Mouse (Mus musculus) intestine, postnatal 0 days (tissue): ENCODE data around the gene 9930022D16Rik. TPM values are rescaled to one million over a fixed set of nuclear protein-coding genes. Genes with fewer than 3 reads are reported as not detected.

ENCODE experiments used
- ATAC-seq: fragments of 200-750 bp; cut with Nextera tagmentation; 2 replicates; pipeline ENCODE4 v1.8.0; 2017; ENCODE audit warnings: mild to moderate bottlenecking, moderate TSS enrichment, moderate library complexity
- H3K27ac ChIP-seq: fragments of 300-500 bp; sonication (generic); 2 replicates; pipeline ENCODE4 v1.5.1; 2014; ENCODE audit warnings: mild to moderate bottlenecking, low read depth, low read length, moderate library complexity
- H3K27me3 ChIP-seq: fragments of 300-500 bp; sonication (generic); replicated peaks from 2 replicates; pipeline ENCODE4 v1.6.1; 2014; ENCODE audit warnings: low read length, mixed read lengths; ENCODE audit not compliant: control insufficient read depth, insufficient read depth
- H3K36me3 ChIP-seq: fragments of 300-500 bp; sonication (generic); 2 replicates; pipeline ENCODE4 v1.6.1; 2014; ENCODE audit warnings: mild to moderate bottlenecking, moderate library complexity; ENCODE audit not compliant: control insufficient read depth, insufficient read depth
- H3K4me1 ChIP-seq: fragments of 300-500 bp; sonication (generic); replicated peaks from 2 replicates; pipeline ENCODE4 v1.6.1; 2014; ENCODE audit warnings: antibody characterized with exemption, low read length, mixed read lengths; ENCODE audit not compliant: control insufficient read depth, insufficient read depth
- H3K4me2 ChIP-seq: fragments of 300-500 bp; sonication (generic); replicated peaks from 2 replicates; pipeline ENCODE4 v1.6.1; 2014; ENCODE audit warnings: low read depth, mild to moderate bottlenecking, moderate library complexity
- H3K4me3 ChIP-seq: fragments of 300-500 bp; sonication (generic); 2 replicates; pipeline ENCODE4 v1.5.1; 2014; ENCODE audit warnings: low read depth, low read length
- H3K9ac ChIP-seq: fragments of 300-500 bp; sonication (generic); 2 replicates; pipeline ENCODE4 v1.6.1; 2014; ENCODE audit warnings: mild to moderate bottlenecking, low read depth, low read length
- H3K9me3 ChIP-seq: fragments of 300-500 bp; sonication (generic); 2 replicates; pipeline ENCODE4 v1.6.1; 2016; ENCODE audit warnings: mixed run types; ENCODE audit not compliant: control insufficient read depth
- CTCF ChIP-seq: sonication (generic); IDR thresholded peaks from 2 replicates; pipeline ENCODE4 v1.5.1; 2016; ENCODE audit warnings: low read depth, mild to moderate bottlenecking, control low read depth, antibody characterized with exemption, moderate library complexity
- WGBS: fragments of 180-500 bp; shearing (Covaris S2); extraction: QIAGEN DNeasy Blood & Tissue Kit; methylation state at CpG from one replicate; pipeline ENCODE4 v1.1.7; 2014; 5-methylcytosine and 5-hydroxymethylcytosine counted together
- polyA plus RNA-seq: library from polyadenylated mRNA; unstranded; fragments of >200 nt; fragmentation: Nextera tagmentation; extraction: Ambion mirVana; gene quantifications from 2 replicates; pipeline ENCODE4 v1.2.1, GENCODE M21; 2015

9930022D16Rik gene
- polyA plus RNA-seq, 1 experiment from 2014 or later, result 0.08 TPM

GRCm38 (mm10) chr11:109420567-109420962 lies 6.8 kb downstream of the 9930022D16Rik start:
- no peak overlapping the region for H3K27ac ChIP-seq
- TF ChIP-seq CTCF, result no peak
- H3K27me3 ChIP-seq, result no peaks in the 10 kb centered on the region
- H3K4me1 ChIP-seq, result no peaks in the 10 kb centered on the region
- no peaks in the 10 kb centered on the region for H3K9me3 ChIP-seq
- 80% methylated on average over 14 of the region's 14 CpGs for WGBS
- H3K4me2 ChIP-seq, result no peak overlapping the region
- no peaks in the 10 kb centered on the region for H3K36me3 ChIP-seq
- no peak overlapping the region for H3K9ac ChIP-seq
- no peak for ATAC-seq
- H3K4me3 ChIP-seq, result no peak overlapping the region

DNA sequence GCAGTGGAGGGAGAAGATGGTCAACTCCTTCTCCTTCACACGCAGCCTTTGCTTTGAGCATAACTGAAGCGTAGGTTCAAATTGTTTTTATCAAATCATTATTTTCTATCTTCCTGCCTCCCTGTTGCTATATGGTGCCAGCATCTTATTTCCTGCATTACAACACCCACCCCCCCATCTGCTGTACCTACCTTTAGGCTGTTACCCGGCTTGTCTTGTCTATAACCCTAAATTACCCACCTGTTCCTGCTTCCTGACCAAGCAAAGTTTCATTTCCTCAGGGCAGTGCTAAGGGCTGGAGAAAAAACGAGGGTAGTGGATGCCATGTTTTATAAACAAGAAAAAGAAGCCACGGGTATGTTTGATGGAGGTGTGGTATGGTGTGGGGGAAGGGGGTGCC lies 7.5 kb downstream of the 9930022D16Rik start:
- 73% methylated on average over 5 of the region's 5 CpGs for WGBS
- no peaks in the 10 kb centered on the region for H3K9me3 ChIP-seq
- no peak for TF ChIP-seq CTCF

DNA sequence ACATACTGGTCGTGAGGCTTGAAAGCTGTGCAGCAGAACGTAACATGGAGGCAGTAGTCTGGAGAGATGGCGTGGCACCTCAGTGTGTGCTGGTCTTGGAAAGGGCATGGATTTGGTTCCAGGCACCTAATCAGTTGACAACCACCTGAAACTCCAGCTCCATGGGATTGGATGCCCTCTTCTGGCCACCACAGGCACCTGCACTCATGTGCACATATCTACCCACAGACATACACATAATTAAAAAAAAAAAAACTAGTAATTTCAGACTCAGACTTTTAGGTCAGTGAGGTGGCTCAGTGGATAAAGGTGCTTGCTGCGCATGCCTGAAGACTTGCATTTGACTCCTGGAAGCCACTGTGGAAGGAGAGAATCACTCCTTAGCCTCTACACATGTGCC lies 8.5 kb downstream of the 9930022D16Rik start:
- Histone ChIP-seq H3K36me3 (no peaks in the 10 kb centered on the region), H3K4me3 (no peak overlapping the region), H3K4me1 (no peaks in the 10 kb centered on the region), H3K27ac (no peak overlapping the region), H3K9me3 (no peaks in the 10 kb centered on the region), H3K4me2 (no peak overlapping the region), H3K9ac (no peak overlapping the region), H3K27me3 (no peaks in the 10 kb centered on the region)
- 97% methylated on average over 4 of the region's 4 CpGs for WGBS
- TF ChIP-seq CTCF, result peak; percentile 25; the same call in 1 of the 2 replicates
- ATAC-seq, result no peak

More for the DNA sequence above, 7.5 kb downstream of the 9930022D16Rik start:
- no peaks in the 10 kb centered on the region for H3K36me3 ChIP-seq
- no peak overlapping the region for H3K4me2 ChIP-seq
- H3K9ac ChIP-seq, result no peak overlapping the region
- no peak overlapping the region for H3K4me3 ChIP-seq
- no peaks in the 10 kb centered on the region for H3K27me3 ChIP-seq
- ATAC-seq, result no peak
- H3K27ac ChIP-seq, result no peak overlapping the region
- no peaks in the 10 kb centered on the region for H3K4me1 ChIP-seq

- H3K9ac ChIP-seq, result no peak overlapping the region
- 31% methylated on average over 1 of the region's 1 CpGs for WGBS
These were observed 9.6 kb downstream of the 9930022D16Rik start for GRCm38 (mm10) chr11:109423294-109423693.

GRCm38 (mm10) chr11:109425392-109426271 lies 11.9 kb downstream of the 9930022D16Rik start, which contains the start of gene Amz2:
TSS of gene Amz2 (plus strand) at chr11:109425946.
- under 1% methylated on average over 65 of the region's 65 CpGs for WGBS
- Histone ChIP-seq H3K4me2 (peak within 1 kb of the TSS; percentile 69), H3K27me3 (no peaks in the 10 kb centered on the region), H3K9ac (peak within 1 kb of the TSS; percentile 53), H3K27ac (peak within 1 kb of the TSS; percentile 79), H3K4me1 (no peaks in the 10 kb centered on the region), H3K9me3 (no peaks in the 10 kb centered on the region), H3K36me3 (peaks cover 19% of the 10 kb centered on the region), H3K4me3 (peak within 1 kb of the TSS; percentile 61)
- peak; percentile 98 for TF ChIP-seq CTCF
- ATAC-seq, result peak; percentile 96

More at GRCm38 (mm10) chr11:109423294-109423693, 9.6 kb downstream of the 9930022D16Rik start:
- no peaks in the 10 kb centered on the region for H3K9me3 ChIP-seq
- H3K4me2 ChIP-seq, result no peak overlapping the region
- H3K36me3 ChIP-seq, result no peaks in the 10 kb centered on the region
- no peaks in the 10 kb centered on the region for H3K4me1 ChIP-seq
- no peak for ATAC-seq
- no peak for TF ChIP-seq CTCF
- H3K27ac ChIP-seq, result no peak overlapping the region
- H3K4me3 ChIP-seq, result no peak overlapping the region
- H3K27me3 ChIP-seq, result no peaks in the 10 kb centered on the region

GRCm38 (mm10) chr11:109426272-109426586 lies 12.5 kb downstream of the 9930022D16Rik start:
- Histone ChIP-seq H3K9ac (peak overlapping the region; percentile 53), H3K4me1 (no peaks in the 10 kb centered on the region), H3K9me3 (no peaks in the 10 kb centered on the region), H3K27ac (peak overlapping the region; percentile 79), H3K36me3 (peaks cover 24% of the 10 kb centered on the region), H3K4me3 (peak overlapping the region; percentile 61), H3K4me2 (peak overlapping the region; percentile 69), H3K27me3 (no peaks in the 10 kb centered on the region)
- peak; percentile 25; the same call in 1 of the 2 replicates for ATAC-seq
- no peak for TF ChIP-seq CTCF
- 0% methylated on average over 11 of the region's 11 CpGs for WGBS
